Mouse (Mus musculus) kidney, embryonic 15.5 days (tissue): ENCODE measurements at regions not wholly inside any gene's neighbourhood (a gene's known extent, or its start where the extent isn't known, plus 50 kb on each side); places are given as distances from the start of the nearest gene placed in this dataset.

Source experiments
- ATAC-seq: fragments of 200-750 bp; cut with Nextera tagmentation; replicated peaks from 2 replicates; pipeline ENCODE4 v1.8.0; 2017; ENCODE audit warnings: moderate TSS enrichment; ENCODE audit not compliant: low FRiP score
- H3K27ac ChIP-seq: fragments of 300-500 bp; sonication (generic); 2 replicates; pipeline ENCODE4 v1.5.1; 2015; ENCODE audit warnings: mild to moderate bottlenecking, inconsistent platforms
- H3K27me3 ChIP-seq: fragments of 300-500 bp; sonication (generic); 2 replicates; pipeline ENCODE4 v1.6.1; 2015; ENCODE audit warnings: inconsistent platforms
- H3K36me3 ChIP-seq: fragments of 300-500 bp; sonication (generic); 2 replicates; pipeline ENCODE4 v1.6.1; 2015; ENCODE audit warnings: inconsistent platforms
- H3K4me1 ChIP-seq: fragments of 300-500 bp; sonication (generic); 2 replicates; pipeline ENCODE4 v1.6.1; 2015; ENCODE audit warnings: inconsistent platforms
- H3K4me2 ChIP-seq: fragments of 300-500 bp; sonication (generic); 2 replicates; pipeline ENCODE4 v1.6.1; 2015; ENCODE audit warnings: moderate library complexity, mild to moderate bottlenecking, inconsistent platforms
- H3K4me3 ChIP-seq: fragments of 300-500 bp; sonication (generic); replicated peaks from 2 replicates; pipeline ENCODE4 v1.5.1; 2015; ENCODE audit warnings: mild to moderate bottlenecking, inconsistent platforms
- H3K9ac ChIP-seq: fragments of 300-500 bp; sonication (generic); 2 replicates; pipeline ENCODE4 v1.6.1; 2015; ENCODE audit warnings: mild to moderate bottlenecking, inconsistent platforms
- H3K9me3 ChIP-seq: fragments of 300-500 bp; sonication (generic); replicated peaks from 2 replicates; pipeline ENCODE4 v1.6.1; 2016; ENCODE audit warnings: inconsistent platforms
- WGBS: fragments of 180-500 bp; shearing (Covaris S2); methylation state at CpG from one replicate; pipeline ENCODE4 v1.1.7; 2015; ENCODE audit warnings: mixed read lengths; 5-methylcytosine and 5-hydroxymethylcytosine counted together

GRCm38 (mm10) chr9:84936291-84937055 is 376.1 kb upstream of the Gm11114 start:
- no peaks in the 10 kb centered on the region for H3K27me3 ChIP-seq
- no peak overlapping the region for H3K27ac ChIP-seq
- no peak overlapping the region for H3K4me3 ChIP-seq
- 90% methylated on average over 2 of the region's 2 CpGs for WGBS
- H3K4me2 ChIP-seq: no peak overlapping the region
- no peaks in the 10 kb centered on the region for H3K9me3 ChIP-seq
- H3K4me1 ChIP-seq: no peaks in the 10 kb centered on the region
- no peaks in the 10 kb centered on the region for H3K36me3 ChIP-seq
- ATAC-seq: no peak
- H3K9ac ChIP-seq: no peak overlapping the region

GRCm38 (mm10) chr9:84966558-84967154 is 345.9 kb upstream of the Gm11114 start:
- H3K36me3 ChIP-seq: no peaks in the 10 kb centered on the region
- ATAC-seq: no peak
- no peaks in the 10 kb centered on the region for H3K9me3 ChIP-seq
- 92% methylated on average over 11 of the region's 11 CpGs for WGBS
- H3K9ac ChIP-seq: no peak overlapping the region
- H3K27me3 ChIP-seq: no peaks in the 10 kb centered on the region
- no peaks in the 10 kb centered on the region for H3K4me1 ChIP-seq
- H3K27ac ChIP-seq: no peak overlapping the region
- no peak overlapping the region for H3K4me2 ChIP-seq
- no peak overlapping the region for H3K4me3 ChIP-seq

- H3K36me3 ChIP-seq: no peaks in the 10 kb centered on the region
- no peak overlapping the region for H3K27ac ChIP-seq
- no peaks in the 10 kb centered on the region for H3K9me3 ChIP-seq
- ATAC-seq: no peak
- H3K4me2 ChIP-seq: no peak overlapping the region
- no peak overlapping the region for H3K9ac ChIP-seq
- 86% methylated on average over 3 of the region's 3 CpGs for WGBS
- no peaks in the 10 kb centered on the region for H3K4me1 ChIP-seq
- H3K27me3 ChIP-seq: no peaks in the 10 kb centered on the region
- no peak overlapping the region for H3K4me3 ChIP-seq
Measured at GRCm38 (mm10) chr9:84969975-84970608, 342.5 kb upstream of the Gm11114 start.

GRCm38 (mm10) chr9:84977470-84977869 is 335.1 kb upstream of the Gm11114 start:
- Histone ChIP-seq H3K36me3 (no peaks in the 10 kb centered on the region), H3K9me3 (no peaks in the 10 kb centered on the region), H3K4me3 (no peak overlapping the region), H3K27ac (no peak overlapping the region), H3K9ac (no peak overlapping the region), H3K4me1 (no peaks in the 10 kb centered on the region), H3K27me3 (no peaks in the 10 kb centered on the region), H3K4me2 (no peak overlapping the region)
- WGBS: 83% methylated on average over 5 of the region's 5 CpGs
- no peak for ATAC-seq

- H3K36me3 ChIP-seq: no peaks in the 10 kb centered on the region
- H3K27me3 ChIP-seq: no peaks in the 10 kb centered on the region
- no peak overlapping the region for H3K27ac ChIP-seq
- no peaks in the 10 kb centered on the region for H3K9me3 ChIP-seq
- WGBS: 56% methylated on average over 1 of the region's 1 CpGs
- H3K4me2 ChIP-seq: no peak overlapping the region
- H3K9ac ChIP-seq: no peak overlapping the region
- H3K4me3 ChIP-seq: no peak overlapping the region
- no peak for ATAC-seq
- H3K4me1 ChIP-seq: no peaks in the 10 kb centered on the region
Measured at GRCm38 (mm10) chr9:85003414-85003813, 309.2 kb upstream of the Gm11114 start.

DNA sequence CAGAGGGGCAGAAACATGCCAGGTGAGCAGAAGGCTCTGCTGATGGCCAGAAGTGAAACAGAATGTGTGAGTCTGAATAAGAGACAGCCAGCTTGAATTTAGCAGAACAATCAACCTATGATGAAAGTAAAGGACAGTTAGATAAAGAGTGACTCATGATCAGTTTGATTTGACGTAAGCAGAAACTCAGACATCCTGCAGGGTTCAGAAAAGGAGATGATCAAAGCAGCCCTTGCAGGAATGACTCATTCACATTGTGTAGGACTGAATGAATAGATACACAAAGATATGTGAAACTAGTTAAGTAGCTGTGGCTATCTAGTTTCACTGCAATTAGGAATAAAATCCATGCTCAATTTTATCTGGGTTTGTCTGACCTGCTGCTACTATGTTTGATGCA is 301.2 kb upstream of the Gm11114 start:
- ATAC-seq: no peak
- no peaks in the 10 kb centered on the region for H3K36me3 ChIP-seq
- no peaks in the 10 kb centered on the region for H3K27me3 ChIP-seq
- H3K4me2 ChIP-seq: no peak overlapping the region
- no peak overlapping the region for H3K4me3 ChIP-seq
- H3K27ac ChIP-seq: no peak overlapping the region
- H3K4me1 ChIP-seq: no peaks in the 10 kb centered on the region
- H3K9me3 ChIP-seq: no peaks in the 10 kb centered on the region
- H3K9ac ChIP-seq: no peak overlapping the region
- WGBS: 73% methylated on average over 1 of the region's 1 CpGs

- H3K36me3 ChIP-seq: no peaks in the 10 kb centered on the region
- ATAC-seq: no peak
- no peaks in the 10 kb centered on the region for H3K9me3 ChIP-seq
- H3K9ac ChIP-seq: no peak overlapping the region
- H3K4me2 ChIP-seq: no peak overlapping the region
- H3K27me3 ChIP-seq: no peaks in the 10 kb centered on the region
- WGBS: 54% methylated on average over 2 of the region's 2 CpGs
- no peak overlapping the region for H3K4me3 ChIP-seq
- H3K4me1 ChIP-seq: no peaks in the 10 kb centered on the region
- H3K27ac ChIP-seq: no peak overlapping the region
Measured at GRCm38 (mm10) chr9:85048112-85048978, 264.2 kb upstream of the Gm11114 start.

GRCm38 (mm10) chr9:85052526-85052925 is 260.0 kb upstream of the Gm11114 start:
- ATAC-seq: no peak

GRCm38 (mm10) chr9:85079975-85080374 is 232.6 kb upstream of the Gm11114 start:
- Histone ChIP-seq H3K4me1 (no peaks in the 10 kb centered on the region), H3K27me3 (no peaks in the 10 kb centered on the region), H3K4me2 (no peak overlapping the region), H3K27ac (no peak overlapping the region), H3K4me3 (no peak overlapping the region), H3K9ac (no peak overlapping the region), H3K36me3 (no peaks in the 10 kb centered on the region), H3K9me3 (no peaks in the 10 kb centered on the region)
- ATAC-seq: no peak
- 70% methylated on average over 5 of the region's 5 CpGs for WGBS

More at GRCm38 (mm10) chr9:85052526-85052925, 260.0 kb upstream of the Gm11114 start:
- WGBS: 88% methylated on average over 4 of the region's 4 CpGs
- H3K4me2 ChIP-seq: no peak overlapping the region
- H3K27ac ChIP-seq: no peak overlapping the region
- H3K9ac ChIP-seq: no peak overlapping the region
- no peaks in the 10 kb centered on the region for H3K27me3 ChIP-seq
- no peak overlapping the region for H3K4me3 ChIP-seq
- no peaks in the 10 kb centered on the region for H3K9me3 ChIP-seq
- no peaks in the 10 kb centered on the region for H3K36me3 ChIP-seq
- H3K4me1 ChIP-seq: no peaks in the 10 kb centered on the region

DNA sequence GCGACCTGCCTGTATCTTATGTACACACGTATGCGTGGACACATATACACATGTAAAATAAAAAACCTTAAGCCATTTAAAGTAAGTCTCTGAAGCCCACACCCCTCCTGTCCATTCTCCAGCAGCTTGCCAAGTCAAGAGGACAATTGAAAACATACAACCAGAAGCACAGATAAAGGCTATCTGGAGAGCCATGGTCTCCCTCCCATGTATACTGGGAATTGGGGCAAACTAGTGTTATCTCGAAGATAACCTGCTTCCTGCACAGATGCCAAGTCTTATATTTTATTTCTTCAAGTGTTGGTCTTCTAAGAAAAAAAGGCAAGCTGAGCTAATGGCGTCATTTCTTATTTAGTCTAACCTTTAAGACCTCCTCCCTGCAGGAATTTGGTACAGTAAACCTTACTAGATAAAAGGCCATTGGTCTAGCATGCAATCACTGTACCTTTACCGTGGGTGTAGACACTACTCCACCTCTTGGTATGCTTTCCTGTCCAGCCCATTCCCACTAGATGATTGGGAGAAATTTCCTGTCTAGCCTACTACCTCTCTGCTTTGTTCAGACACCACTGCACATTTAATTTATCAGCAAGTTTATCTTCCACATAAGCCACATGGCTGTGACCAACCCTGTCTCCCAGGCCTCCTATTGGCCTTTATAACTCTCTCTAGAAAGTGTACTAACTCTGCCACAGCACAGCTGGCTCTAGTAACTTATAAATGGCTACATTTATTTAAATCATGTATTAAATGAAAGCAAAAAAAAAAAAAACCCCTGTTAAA is 223.8 kb upstream of the Gm11114 start:
- H3K9ac ChIP-seq: no peak overlapping the region
- H3K27ac ChIP-seq: no peak overlapping the region
- H3K36me3 ChIP-seq: no peaks in the 10 kb centered on the region
- ATAC-seq: no peak
- 85% methylated on average over 6 of the region's 6 CpGs for WGBS
- H3K27me3 ChIP-seq: no peaks in the 10 kb centered on the region
- no peaks in the 10 kb centered on the region for H3K9me3 ChIP-seq
- no peaks in the 10 kb centered on the region for H3K4me1 ChIP-seq
- no peak overlapping the region for H3K4me2 ChIP-seq
- H3K4me3 ChIP-seq: no peak overlapping the region

GRCm38 (mm10) chr9:85090297-85090696 is 222.3 kb upstream of the Gm11114 start:
- no peaks in the 10 kb centered on the region for H3K27me3 ChIP-seq
- no peak overlapping the region for H3K9ac ChIP-seq
- H3K36me3 ChIP-seq: no peaks in the 10 kb centered on the region
- no peak for ATAC-seq
- no peaks in the 10 kb centered on the region for H3K9me3 ChIP-seq
- H3K27ac ChIP-seq: no peak overlapping the region
- H3K4me3 ChIP-seq: no peak overlapping the region
- no peak overlapping the region for H3K4me2 ChIP-seq
- WGBS: 81% methylated on average over 10 of the region's 10 CpGs
- H3K4me1 ChIP-seq: no peaks in the 10 kb centered on the region
